Mouse (Mus musculus) olfactory bulb, adult 2 months (tissue): ENCODE measurements at regions not wholly inside any gene's neighbourhood (a gene's known extent, or its start where the extent isn't known, plus 50 kb on each side); places are given as distances from the start of the nearest gene placed in this dataset.

Experiments
- H3K27ac ChIP-seq: fragments of 200-500 bp; 2 replicates; pipeline ENCODE4 v1.5.1; 2012; ENCODE audit warnings: low read depth, low read length; ENCODE audit not compliant: insufficient read depth
- H3K4me1 ChIP-seq: fragments of 200-500 bp; 2 replicates; pipeline ENCODE4 v1.6.1; 2012; ENCODE audit warnings: low read length; ENCODE audit not compliant: control insufficient read depth, insufficient read depth
- H3K4me3 ChIP-seq: fragments of 200-500 bp; 2 replicates; pipeline ENCODE4 v1.5.1; 2012; ENCODE audit warnings: mild to moderate bottlenecking, low read depth, low read length, moderate library complexity; ENCODE audit not compliant: insufficient read depth
- CTCF ChIP-seq: fragments of 200-500 bp; IDR thresholded peaks from 2 replicates; pipeline ENCODE4 v1.5.1; 2012; ENCODE audit warnings: low read depth, mild to moderate bottlenecking, low read length, moderate library complexity; ENCODE audit not compliant: insufficient read depth
- POLR2A ChIP-seq: fragments of 200-500 bp; IDR thresholded peaks from 2 replicates; pipeline ENCODE4 v1.6.1; 2012; ENCODE audit warnings: mild to moderate bottlenecking, low read depth, low read length, moderate library complexity; ENCODE audit not compliant: insufficient read depth
- WGBS: fragments of 180-500 bp; shearing (Covaris S2); methylation state at CpG from one replicate; pipeline ENCODE4 v1.1.7; 2018; 5-methylcytosine and 5-hydroxymethylcytosine counted together

- WGBS, result 38% methylated on average over 9 of the region's 9 CpGs
- TF ChIP-seq CTCF (no peak), POLR2A (no peak)
- H3K4me3 ChIP-seq, result no peak overlapping the region
- no peak overlapping the region; the same call in 1 of the 2 replicates for H3K27ac ChIP-seq
- H3K4me1 ChIP-seq, result peaks cover 6% of the 10 kb centered on the region
Measured at GRCm38 (mm10) chr14:47823182-47823581, 174.9 kb downstream of the Ktn1 start.

GRCm38 (mm10) chr14:47823696-47824095 is 175.4 kb downstream of the Ktn1 start:
- Histone ChIP-seq H3K27ac (no peak overlapping the region), H3K4me1 (peaks cover 6% of the 10 kb centered on the region), H3K4me3 (no peak overlapping the region)
- TF ChIP-seq POLR2A, result no peak
- no peak for TF ChIP-seq CTCF
- 73% methylated on average over 8 of the region's 8 CpGs for WGBS

- no peak overlapping the region for H3K4me3 ChIP-seq
- 91% methylated on average over 3 of the region's 3 CpGs for WGBS
- TF ChIP-seq CTCF, result no peak
- TF ChIP-seq POLR2A, result no peak
- peaks cover 3% of the 10 kb centered on the region for H3K4me1 ChIP-seq
- no peak overlapping the region for H3K27ac ChIP-seq
Measured at GRCm38 (mm10) chr14:47825446-47825956, 177.3 kb downstream of the Ktn1 start.

GRCm38 (mm10) chr14:47826545-47826944 is 178.3 kb downstream of the Ktn1 start:
- Histone ChIP-seq H3K4me3 (no peak overlapping the region), H3K4me1 (no peaks in the 10 kb centered on the region; the same call in 1 of the 2 replicates), H3K27ac (no peak overlapping the region)
- TF ChIP-seq POLR2A (no peak), CTCF (no peak)
- WGBS, result 47% methylated on average over 4 of the region's 4 CpGs

GRCm38 (mm10) chr14:47827623-47828022 is 179.4 kb downstream of the Ktn1 start:
- 89% methylated on average over 2 of the region's 2 CpGs for WGBS
- no peaks in the 10 kb centered on the region; the same call in 1 of the 2 replicates for H3K4me1 ChIP-seq
- no peak for TF ChIP-seq CTCF
- no peak for TF ChIP-seq POLR2A
- no peak overlapping the region for H3K27ac ChIP-seq
- H3K4me3 ChIP-seq, result no peak overlapping the region

- H3K4me3 ChIP-seq, result no peak overlapping the region
- WGBS, result 60% methylated on average over 10 of the region's 10 CpGs
- no peaks in the 10 kb centered on the region for H3K4me1 ChIP-seq
- no peak overlapping the region for H3K27ac ChIP-seq
- TF ChIP-seq CTCF, result no peak
- TF ChIP-seq POLR2A, result no peak
Measured at GRCm38 (mm10) chr14:47833696-47834095, 185.4 kb downstream of the Ktn1 start.

- TF ChIP-seq CTCF, result no peak
- TF ChIP-seq POLR2A, result no peak
- Histone ChIP-seq H3K4me1 (peaks cover 6% of the 10 kb centered on the region), H3K4me3 (no peak overlapping the region), H3K27ac (no peak overlapping the region)
- 76% methylated on average over 4 of the region's 4 CpGs for WGBS
Measured at GRCm38 (mm10) chr14:47835408-47835807, 187.2 kb downstream of the Ktn1 start.

- Histone ChIP-seq H3K27ac (no peak overlapping the region), H3K4me1 (peaks cover 6% of the 10 kb centered on the region), H3K4me3 (no peak overlapping the region)
- WGBS, result 64% methylated on average over 6 of the region's 6 CpGs
- TF ChIP-seq CTCF, result no peak
- no peak for TF ChIP-seq POLR2A
Measured at GRCm38 (mm10) chr14:47839493-47840215, 191.4 kb downstream of the Ktn1 start.

- TF ChIP-seq CTCF (no peak), POLR2A (no peak)
- no peak overlapping the region for H3K4me3 ChIP-seq
- peaks cover 5% of the 10 kb centered on the region for H3K4me1 ChIP-seq
- 88% methylated on average over 1 of the region's 1 CpGs for WGBS
- H3K27ac ChIP-seq, result no peak overlapping the region
Measured at GRCm38 (mm10) chr14:47844366-47844765, 196.1 kb downstream of the Ktn1 start.
